Mouse (Mus musculus): ENCODE results near the gene Gmppb. TPM values are rescaled to one million over a fixed set of nuclear protein-coding genes. Genes with fewer than 3 reads are reported as not detected.

Gene Gmppb
- polyA plus RNA-seq, 2 experiments: 30.4 to 41.3 TPM

DNA sequence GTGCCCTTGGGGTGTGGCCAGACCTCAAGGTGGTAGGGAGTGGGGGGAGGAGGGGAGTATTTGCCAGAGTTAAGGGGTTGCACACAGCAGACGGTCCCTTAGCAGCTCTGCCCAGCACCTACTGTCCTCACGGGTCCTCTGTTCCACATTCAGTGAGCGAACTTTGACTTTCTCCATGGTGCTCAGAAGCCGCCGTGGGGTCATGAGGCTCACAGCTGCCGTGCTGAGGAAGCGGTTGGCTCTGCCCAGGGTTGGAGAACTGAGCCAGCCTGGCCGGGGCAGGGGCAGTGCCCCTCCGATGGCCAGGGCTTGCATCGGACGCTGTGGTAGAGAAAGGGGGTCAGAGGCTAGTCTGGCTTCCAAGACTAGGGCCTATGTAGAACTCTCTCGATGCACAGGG is 14.3 kb downstream of the Gmppb start:
- H3K9ac ChIP-seq (ENCODE audit: low read depth, low read length, severe bottlenecking): no peak overlapping the region
- H3K27me3 ChIP-seq (ENCODE audit: control insufficient read depth, insufficient read depth, low read length): no peaks in the 10 kb centered on the region
- no peaks in the 10 kb centered on the region for H3K4me1 ChIP-seq (ENCODE audit: control insufficient read depth, insufficient read depth, low read length)
- DNase-seq (ENCODE audit: low spot score) (no peak), ATAC-seq (ENCODE audit: low FRiP score, low read depth) (no peak)
- no peak for TF ChIP-seq POLR2A (IDR thresholded peaks at IDR 0.05; ENCODE audit: borderline replicate concordance, extremely low read depth, insufficient read depth, insufficient read length)
- H3K9me3 ChIP-seq (ENCODE audit: control insufficient read depth, low read length): no peaks in the 10 kb centered on the region
- H3K4me2 ChIP-seq (replicated peaks; ENCODE audit: low read depth, low read length, severe bottlenecking): no peak overlapping the region
- H3K36me3 ChIP-seq (ENCODE audit: control insufficient read depth, insufficient read depth, low read length): peaks cover 58% of the 10 kb centered on the region
- no peak overlapping the region for H3K27ac ChIP-seq (replicated peaks; ENCODE audit: low read depth, low read length)
- 83% methylated on average over 12 of the region's 12 CpGs for WGBS
- no peak overlapping the region for H3K4me3 ChIP-seq (replicated peaks; ENCODE audit: low read length)

DNA sequence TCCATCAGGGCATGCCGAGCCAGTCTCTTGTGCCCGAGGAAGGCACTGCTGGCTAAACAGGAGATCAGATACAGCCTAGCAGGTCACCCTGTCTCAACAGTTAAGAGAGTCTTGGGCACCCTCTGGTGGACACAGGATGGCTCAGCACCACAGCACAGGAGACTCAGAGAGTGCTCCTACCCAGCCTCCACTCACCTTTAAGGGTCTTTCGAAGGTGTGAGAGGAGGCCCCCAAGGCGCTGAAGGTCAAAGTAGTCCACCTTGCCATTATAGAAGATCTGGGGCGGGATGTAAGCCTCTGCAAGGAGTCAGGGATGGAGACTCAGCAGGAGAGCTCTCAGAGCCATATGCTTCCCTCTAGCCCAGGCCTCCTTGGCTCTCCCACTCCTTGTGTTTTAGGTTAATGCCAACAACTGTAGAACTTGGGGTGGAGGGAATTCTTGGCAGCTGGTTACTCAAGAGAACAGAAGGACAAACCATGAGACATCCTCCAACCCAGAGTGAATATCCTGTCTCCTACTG is 16.5 kb downstream of the Gmppb start:
- Histone ChIP-seq H3K9ac (ENCODE audit: low read depth, low read length, severe bottlenecking) (no peak overlapping the region), H3K4me2 (replicated peaks; ENCODE audit: low read depth, low read length, severe bottlenecking) (no peak overlapping the region), H3K4me3 (replicated peaks; ENCODE audit: low read length) (no peak overlapping the region), H3K27me3 (ENCODE audit: control insufficient read depth, insufficient read depth, low read length) (no peaks in the 10 kb centered on the region), H3K4me1 (ENCODE audit: control insufficient read depth, insufficient read depth, low read length) (no peaks in the 10 kb centered on the region), H3K9me3 (ENCODE audit: control insufficient read depth, low read length) (no peaks in the 10 kb centered on the region), H3K27ac (replicated peaks; ENCODE audit: low read depth, low read length) (no peak overlapping the region), H3K36me3 (ENCODE audit: control insufficient read depth, insufficient read depth, low read length) (peaks cover 49% of the 10 kb centered on the region)
- no peak for TF ChIP-seq POLR2A (IDR thresholded peaks at IDR 0.05; ENCODE audit: borderline replicate concordance, extremely low read depth, insufficient read depth, insufficient read length)
- peak; percentile 40 for DNase-seq (ENCODE audit: low spot score)
- ATAC-seq (ENCODE audit: low FRiP score, low read depth): no peak
- 52% methylated on average over 5 of the region's 5 CpGs for WGBS

DNA sequence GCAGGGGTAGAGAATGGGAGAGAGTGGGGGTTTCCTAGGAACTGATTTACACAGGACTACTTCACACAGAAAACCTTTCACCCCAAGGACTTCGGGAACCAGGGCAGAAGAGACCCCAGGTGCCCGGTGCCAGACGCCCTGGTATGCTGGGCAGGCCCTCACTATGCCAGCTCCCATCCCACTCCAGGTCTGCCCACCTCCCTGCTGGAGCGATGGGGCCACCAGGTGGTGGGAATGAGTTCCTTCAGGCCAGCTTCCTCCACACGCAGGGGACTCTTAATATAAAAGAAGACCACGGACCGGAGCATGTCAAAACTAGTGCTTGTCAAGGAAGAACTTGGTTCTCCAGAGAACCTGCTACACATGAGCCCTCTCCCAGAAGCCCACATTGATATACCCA is 18.2 kb downstream of the Gmppb start:
- H3K4me3 ChIP-seq (replicated peaks; ENCODE audit: low read length): no peak overlapping the region
- H3K27me3 ChIP-seq (ENCODE audit: control insufficient read depth, insufficient read depth, low read length): no peaks in the 10 kb centered on the region
- no peak overlapping the region for H3K9ac ChIP-seq (ENCODE audit: low read depth, low read length, severe bottlenecking)
- 83% methylated on average over 7 of the region's 7 CpGs for WGBS
- no peak for TF ChIP-seq POLR2A (IDR thresholded peaks at IDR 0.05; ENCODE audit: borderline replicate concordance, extremely low read depth, insufficient read depth, insufficient read length)
- ATAC-seq (ENCODE audit: low FRiP score, low read depth): no peak
- H3K27ac ChIP-seq (replicated peaks; ENCODE audit: low read depth, low read length): no peak overlapping the region
- H3K4me2 ChIP-seq (replicated peaks; ENCODE audit: low read depth, low read length, severe bottlenecking): no peak overlapping the region
- DNase-seq (ENCODE audit: low spot score): no peak
- H3K4me1 ChIP-seq (ENCODE audit: control insufficient read depth, insufficient read depth, low read length): no peaks in the 10 kb centered on the region
- no peaks in the 10 kb centered on the region for H3K9me3 ChIP-seq (ENCODE audit: control insufficient read depth, low read length)
- peaks cover 52% of the 10 kb centered on the region for H3K36me3 ChIP-seq (ENCODE audit: control insufficient read depth, insufficient read depth, low read length)

DNA sequence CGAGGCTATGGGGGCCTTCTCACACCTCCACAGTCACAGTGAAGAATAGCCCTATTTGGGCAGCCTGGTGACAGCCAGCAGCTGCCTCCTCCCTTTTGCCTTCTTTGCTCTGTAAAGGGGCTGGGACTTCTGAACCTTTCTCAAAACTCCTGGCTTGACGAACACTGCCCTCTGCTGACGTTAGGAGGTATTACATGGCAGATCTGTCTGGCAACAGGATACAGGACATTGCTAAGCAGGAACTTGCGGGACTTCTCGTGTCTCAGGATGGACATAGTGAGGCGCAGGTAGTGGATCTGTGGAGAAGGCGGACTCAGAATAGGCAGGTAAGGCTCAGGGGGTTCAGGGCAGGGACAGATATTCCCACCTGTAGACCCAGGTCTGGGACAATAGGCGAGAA is 18.9 kb downstream of the Gmppb start:
- H3K4me2 ChIP-seq (replicated peaks; ENCODE audit: low read depth, low read length, severe bottlenecking): no peak overlapping the region
- DNase-seq (ENCODE audit: low spot score) (peak; percentile 76), ATAC-seq (ENCODE audit: low FRiP score, low read depth) (peak; percentile 50)
- WGBS: 19% methylated on average over 8 of the region's 8 CpGs
- no peaks in the 10 kb centered on the region for H3K9me3 ChIP-seq (ENCODE audit: control insufficient read depth, low read length)
- no peak overlapping the region for H3K27ac ChIP-seq (replicated peaks; ENCODE audit: low read depth, low read length)
- 0 out of 2 replicates have a peak, but pooled peaks have one; percentile 21 for TF ChIP-seq POLR2A (IDR thresholded peaks at IDR 0.05; ENCODE audit: borderline replicate concordance, extremely low read depth, insufficient read depth, insufficient read length)
- no peak overlapping the region for H3K4me3 ChIP-seq (replicated peaks; ENCODE audit: low read length)
- H3K9ac ChIP-seq (ENCODE audit: low read depth, low read length, severe bottlenecking): no peak overlapping the region
- peaks cover 45% of the 10 kb centered on the region for H3K36me3 ChIP-seq (ENCODE audit: control insufficient read depth, insufficient read depth, low read length)
- H3K27me3 ChIP-seq (ENCODE audit: control insufficient read depth, insufficient read depth, low read length): no peaks in the 10 kb centered on the region
- no peaks in the 10 kb centered on the region for H3K4me1 ChIP-seq (ENCODE audit: control insufficient read depth, insufficient read depth, low read length)

DNA sequence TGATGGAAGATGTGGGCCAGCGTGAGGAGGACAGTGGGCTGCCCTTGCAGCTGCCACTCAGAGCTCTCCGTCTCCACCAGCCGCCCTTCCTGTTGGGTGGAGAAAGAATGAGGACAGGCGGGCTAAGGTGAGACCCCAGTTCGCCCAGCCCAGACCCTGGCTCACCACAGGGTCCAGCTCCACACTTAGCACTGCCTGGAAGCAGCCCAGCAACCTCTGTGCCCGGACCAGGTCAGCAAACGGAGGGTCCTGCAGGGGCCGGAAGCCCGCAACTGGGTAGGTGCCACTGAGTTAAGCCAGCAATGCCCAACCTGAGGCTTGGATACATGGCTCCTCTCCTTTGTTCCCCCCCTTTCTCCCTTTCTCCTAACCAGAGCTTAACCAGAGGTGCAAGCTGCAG is 20.0 kb downstream of the Gmppb start:
- DNase-seq (ENCODE audit: low spot score): no peak
- H3K9me3 ChIP-seq (ENCODE audit: control insufficient read depth, low read length): no peaks in the 10 kb centered on the region
- H3K4me1 ChIP-seq (ENCODE audit: control insufficient read depth, insufficient read depth, low read length): no peaks in the 10 kb centered on the region
- no peak for TF ChIP-seq POLR2A (IDR thresholded peaks at IDR 0.05; ENCODE audit: borderline replicate concordance, extremely low read depth, insufficient read depth, insufficient read length)
- H3K36me3 ChIP-seq (ENCODE audit: control insufficient read depth, insufficient read depth, low read length): peaks cover 36% of the 10 kb centered on the region
- H3K4me2 ChIP-seq (replicated peaks; ENCODE audit: low read depth, low read length, severe bottlenecking): no peak overlapping the region
- no peak overlapping the region for H3K9ac ChIP-seq (ENCODE audit: low read depth, low read length, severe bottlenecking)
- no peak for ATAC-seq (ENCODE audit: low FRiP score, low read depth)
- no peak overlapping the region for H3K4me3 ChIP-seq (replicated peaks; ENCODE audit: low read length)
- H3K27me3 ChIP-seq (ENCODE audit: control insufficient read depth, insufficient read depth, low read length): no peaks in the 10 kb centered on the region
- WGBS: 93% methylated on average over 9 of the region's 9 CpGs
- H3K27ac ChIP-seq (replicated peaks; ENCODE audit: low read depth, low read length): no peak overlapping the region

DNA sequence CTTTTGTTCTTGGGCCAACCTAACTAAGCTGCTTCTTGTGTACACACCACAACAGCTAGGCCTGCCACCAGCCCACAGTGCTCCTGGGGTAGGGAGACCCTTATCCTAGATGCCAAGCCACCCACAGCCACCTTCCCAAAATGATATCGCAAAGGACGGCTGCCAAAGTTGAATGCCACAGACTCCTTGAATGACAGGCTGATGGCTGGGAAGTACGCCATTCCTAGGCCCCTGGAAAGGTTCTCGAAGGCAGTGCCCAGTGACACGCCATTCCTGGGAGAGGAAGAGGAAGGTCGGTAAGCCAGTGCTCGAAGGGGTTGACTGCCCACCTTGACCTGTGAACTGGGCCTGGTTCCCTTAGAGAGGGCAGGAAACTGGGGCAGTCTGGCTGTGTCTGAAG is 20.5 kb downstream of the Gmppb start:
- no peak overlapping the region for H3K4me3 ChIP-seq (replicated peaks; ENCODE audit: low read length)
- H3K4me1 ChIP-seq (ENCODE audit: control insufficient read depth, insufficient read depth, low read length): no peaks in the 10 kb centered on the region
- no peak overlapping the region for H3K4me2 ChIP-seq (replicated peaks; ENCODE audit: low read depth, low read length, severe bottlenecking)
- 91% methylated on average over 7 of the region's 7 CpGs for WGBS
- H3K36me3 ChIP-seq (ENCODE audit: control insufficient read depth, insufficient read depth, low read length): peaks cover 33% of the 10 kb centered on the region
- no peaks in the 10 kb centered on the region for H3K9me3 ChIP-seq (ENCODE audit: control insufficient read depth, low read length)
- DNase-seq (ENCODE audit: low spot score) (no peak), ATAC-seq (ENCODE audit: low FRiP score, low read depth) (no peak)
- no peak overlapping the region for H3K9ac ChIP-seq (ENCODE audit: low read depth, low read length, severe bottlenecking)
- no peak overlapping the region for H3K27ac ChIP-seq (replicated peaks; ENCODE audit: low read depth, low read length)
- no peaks in the 10 kb centered on the region for H3K27me3 ChIP-seq (ENCODE audit: control insufficient read depth, insufficient read depth, low read length)
- no peak for TF ChIP-seq POLR2A (IDR thresholded peaks at IDR 0.05; ENCODE audit: borderline replicate concordance, extremely low read depth, insufficient read depth, insufficient read length)
